Mouse (Mus musculus): ENCODE results near the gene Fam71b.
A peak's percentile ranks its signal among the peaks of the same experiment; 100 is the strongest.
"Not testable (repeated sequence)": the region's sequence is repeated elsewhere in the genome, so short reads cannot be mapped to it uniquely, and the experiment has no call there.

The Fam71b gene

GRCm38 (mm10) chr11:46428131-46428530 is 31.8 kb downstream of the Fam71b start:
- not testable (repeated sequence) for DNase-seq (ENCODE audit: low read depth, low spot score)

DNA sequence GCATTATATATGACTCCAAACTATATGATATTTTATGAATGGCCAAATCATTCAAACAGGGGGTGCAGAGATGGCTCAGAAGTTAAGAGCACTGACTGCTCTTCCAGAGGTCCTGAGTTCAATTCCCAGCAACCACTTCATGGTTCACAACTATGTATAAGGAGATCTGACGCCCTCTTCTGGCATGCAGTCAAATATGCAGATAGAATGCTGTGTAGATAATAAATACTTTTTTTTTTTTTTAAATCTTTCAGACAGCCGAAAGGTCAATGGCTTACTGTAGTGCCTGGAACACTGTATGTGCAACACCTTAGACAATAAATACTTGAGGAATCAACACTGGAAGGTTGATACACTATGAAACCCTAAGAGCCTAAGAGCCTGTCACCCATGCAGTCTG is 33.8 kb downstream of the Fam71b start:
- DNase-seq (ENCODE audit: low read depth, low spot score) = no peak

- DNase-seq (ENCODE audit: low read depth, low spot score) = peak; percentile 87
Observed at GRCm38 (mm10) chr11:46431129-46431528, 34.8 kb downstream of the Fam71b start.

DNA sequence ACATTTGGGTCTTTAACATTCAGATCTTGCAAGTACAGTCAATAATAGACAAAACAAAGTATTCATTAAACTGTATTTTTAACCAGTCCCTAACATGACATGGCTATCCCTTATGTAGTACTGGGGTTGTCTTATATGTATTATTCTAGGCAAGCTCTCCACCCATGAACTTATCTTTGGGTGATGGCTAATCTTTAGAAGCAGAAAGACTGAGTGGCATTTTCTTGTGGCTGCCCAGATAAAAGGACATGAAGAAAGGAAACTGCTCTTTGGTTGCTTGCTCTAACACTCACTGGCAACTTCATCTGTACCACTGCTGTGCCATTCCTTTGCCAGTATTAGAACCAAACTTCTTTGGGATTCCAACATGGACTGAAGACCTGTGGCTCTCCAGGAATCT is 39.0 kb downstream of the Fam71b start:
- DNase-seq (ENCODE audit: low read depth, low spot score) = no peak

GRCm38 (mm10) chr11:46436760-46437458 is 40.5 kb downstream of the Fam71b start, which contains the start of gene Med7:
Med7 (plus strand) TSS chr11:46436925.
- peak; percentile 99 for DNase-seq (ENCODE audit: low read depth, low spot score)

- DNase-seq (ENCODE audit: low read depth, low spot score) = peak; percentile 61
Observed at GRCm38 (mm10) chr11:46437459-46438000, 41.2 kb downstream of the Fam71b start.

DNA sequence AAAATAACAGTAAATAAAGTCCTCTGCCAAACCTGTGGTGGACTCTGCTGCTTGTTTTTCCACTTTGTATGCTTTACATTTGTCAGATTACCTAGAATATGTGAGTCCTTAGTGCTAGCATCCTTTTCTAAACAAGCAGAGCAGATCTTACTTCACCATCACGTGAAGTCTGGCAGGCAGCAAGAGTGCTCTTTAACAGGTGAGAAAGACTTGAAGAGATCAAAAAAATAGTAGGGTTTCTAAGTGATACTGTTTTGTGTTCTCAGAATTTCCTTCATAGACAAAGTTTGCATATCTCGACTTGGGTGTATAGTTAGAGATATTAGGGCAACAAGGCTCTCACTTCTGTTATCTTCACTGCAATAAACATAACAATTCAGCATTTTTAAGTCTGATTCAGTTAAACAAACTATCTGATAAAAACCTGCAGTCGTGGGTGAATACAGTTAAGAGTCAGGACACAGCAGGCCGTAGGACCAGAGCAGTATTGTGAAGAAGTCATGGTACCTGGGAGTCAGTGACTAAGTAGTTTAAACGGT is 42.7 kb downstream of the Fam71b start:
- DNase-seq (ENCODE audit: low read depth, low spot score) = no peak

DNA sequence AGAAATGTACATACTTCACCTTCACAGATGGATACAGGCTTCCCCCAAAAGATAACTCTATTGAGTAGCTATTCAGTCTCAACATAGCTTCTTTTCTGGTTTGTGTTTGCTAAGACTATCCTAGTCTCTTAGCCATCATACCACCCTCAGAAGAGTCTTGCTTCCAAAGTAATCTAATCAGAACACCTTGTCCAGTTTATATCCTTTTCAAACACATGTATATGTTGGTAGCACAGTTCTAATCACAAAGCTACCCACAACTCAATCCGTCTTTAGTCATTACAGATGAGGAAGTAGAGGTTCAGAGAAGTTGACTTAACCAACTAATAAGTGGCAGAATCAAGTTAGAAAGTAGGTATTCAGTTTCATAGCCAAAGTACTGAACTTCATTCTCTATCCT is 45.4 kb downstream of the Fam71b start:
- no peak for DNase-seq (ENCODE audit: low read depth, low spot score)

- DNase-seq (ENCODE audit: low read depth, low spot score) = peak; percentile 40
Observed at GRCm38 (mm10) chr11:46443152-46443551, 46.8 kb downstream of the Fam71b start.

GRCm38 (mm10) chr11:46443979-46444378 is 47.6 kb downstream of the Fam71b start:
- DNase-seq (ENCODE audit: low read depth, low spot score) = no peak

- no peak for DNase-seq (ENCODE audit: low read depth, low spot score)
Observed at GRCm38 (mm10) chr11:46446150-46446549, 49.8 kb downstream of the Fam71b start.

GRCm38 (mm10) chr11:46447644-46448484 is 51.5 kb downstream of the Fam71b start:
- DNase-seq (ENCODE audit: low read depth, low spot score) = no peak

DNA sequence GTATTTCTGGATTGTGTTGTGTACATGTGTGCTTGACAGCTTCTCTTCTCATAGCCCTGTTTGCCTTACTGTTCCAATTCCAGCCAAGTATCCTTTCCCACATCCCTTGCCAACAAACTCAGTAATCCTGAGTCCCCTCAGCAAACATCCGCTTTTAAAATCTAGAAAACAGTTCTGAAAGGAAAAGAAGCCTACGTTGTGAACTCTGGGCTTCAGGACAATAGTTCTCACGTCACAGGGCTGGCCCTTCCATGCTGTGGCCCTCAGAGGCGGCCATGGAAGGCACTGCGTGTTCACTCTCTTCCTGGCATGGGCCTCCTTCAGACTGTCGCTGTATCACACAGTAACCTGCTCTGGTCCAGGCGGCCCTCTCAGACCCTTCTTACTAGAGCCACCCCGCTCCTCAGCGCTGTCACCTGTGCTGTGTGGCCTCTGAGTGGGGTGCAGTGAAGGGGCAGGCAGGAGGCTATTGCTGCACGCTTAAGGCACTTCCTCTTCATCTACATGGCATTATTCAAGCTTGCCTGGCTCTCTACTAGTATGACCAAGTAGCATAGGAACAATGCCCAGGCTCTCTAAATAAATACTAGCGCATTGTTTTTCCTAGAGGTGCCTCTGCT is 53.2 kb downstream of the Fam71b start:
- no peak for DNase-seq (ENCODE audit: low read depth, low spot score)

DNA sequence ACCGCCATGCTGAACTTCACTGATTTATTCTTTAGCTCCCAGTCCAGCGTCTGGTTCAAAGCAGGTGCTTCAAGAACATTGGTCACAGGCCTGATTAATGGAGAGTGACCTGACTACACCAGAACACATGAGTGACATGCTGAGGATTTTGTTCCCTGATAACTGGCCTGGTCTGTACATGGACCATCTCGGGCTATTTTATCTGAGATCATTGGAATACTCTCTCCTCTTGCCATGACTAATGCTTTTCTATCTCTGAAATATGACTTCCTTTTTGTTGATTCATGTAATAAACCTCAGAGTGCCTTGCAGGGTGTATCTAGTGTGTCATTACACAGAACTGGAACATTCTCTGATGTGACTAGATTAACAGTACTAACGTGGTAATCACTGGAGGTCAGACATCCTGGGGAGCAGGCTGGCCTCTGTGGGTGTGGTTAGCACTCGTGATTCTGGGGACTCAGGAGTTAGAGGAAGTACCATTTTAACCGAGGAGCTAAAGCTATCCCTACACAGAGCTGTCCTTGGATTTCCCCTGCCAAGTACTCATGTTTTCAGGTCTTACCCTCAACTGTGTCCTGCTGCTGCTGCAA is 58.2 kb downstream of the Fam71b start, which contains the start of gene Havcr2:
TSS of gene Havcr2 (plus strand) at position 483 of the 593 bp plus-strand sequence.
- peak; percentile 49 for DNase-seq (ENCODE audit: low read depth, low spot score)
